Mouse (Mus musculus) hindbrain, postnatal 0 days (tissue): ENCODE results near the gene Aggf1. TPM values are rescaled to one million over a fixed set of nuclear protein-coding genes. Genes with fewer than 3 reads are reported as not detected.
"Not testable (repeated sequence)": the region's sequence is repeated elsewhere in the genome, so short reads cannot be mapped to it uniquely, and the experiment has no call there.

Source experiments
- ATAC-seq: fragments of 200-750 bp; cut with Nextera tagmentation; 2 replicates; pipeline ENCODE4 v1.8.0; 2017; ENCODE audit warnings: mild to moderate bottlenecking, moderate TSS enrichment, moderate library complexity
- DNase-seq: peaks from one replicate; pipeline ENCODE4 v3.0.0-alpha.2; 2015; ENCODE audit warnings: low spot score
- H3K27ac ChIP-seq: fragments of 300-500 bp; sonication (generic); 2 replicates; pipeline ENCODE4 v1.5.1; 2014; ENCODE audit warnings: mild to moderate bottlenecking
- H3K27me3 ChIP-seq: fragments of 300-500 bp; sonication (generic); 2 replicates; pipeline ENCODE4 v1.6.1; 2014; ENCODE audit warnings: low read length, mixed read lengths; ENCODE audit not compliant: insufficient read depth
- H3K36me3 ChIP-seq: fragments of 300-500 bp; sonication (generic); 2 replicates; pipeline ENCODE4 v1.6.1; 2014; ENCODE audit warnings: low read length, mixed read lengths; ENCODE audit not compliant: insufficient read depth
- H3K4me1 ChIP-seq: fragments of 300-500 bp; sonication (generic); 2 replicates; pipeline ENCODE4 v1.6.1; 2014; ENCODE audit warnings: antibody characterized with exemption, low read length, mixed read lengths; ENCODE audit not compliant: insufficient read depth
- H3K4me2 ChIP-seq: fragments of 300-500 bp; sonication (generic); 2 replicates; pipeline ENCODE4 v1.6.1; 2014; ENCODE audit warnings: low read depth, mild to moderate bottlenecking, low read length, moderate library complexity, mixed read lengths
- H3K4me3 ChIP-seq: fragments of 300-500 bp; sonication (generic); 2 replicates; pipeline ENCODE4 v1.5.1; 2014; ENCODE audit warnings: low read length
- H3K9ac ChIP-seq: fragments of 300-500 bp; sonication (generic); replicated peaks from 2 replicates; pipeline ENCODE4 v1.6.1; 2014; ENCODE audit warnings: mild to moderate bottlenecking, low read length, moderate library complexity, mixed read lengths
- H3K9me3 ChIP-seq: fragments of 300-500 bp; sonication (generic); 2 replicates; pipeline ENCODE4 v1.6.1; 2016; ENCODE audit warnings: low read length, mixed read lengths
- CTCF ChIP-seq: IDR thresholded peaks from 2 replicates; pipeline ENCODE4 v1.5.1; 2016; ENCODE audit warnings: antibody characterized with exemption, control low read depth, low read depth
- WGBS: fragments of 180-500 bp; shearing (Covaris S2); extraction: QIAGEN DNeasy Blood & Tissue Kit; methylation state at CpG from one replicate; pipeline ENCODE4 v1.1.7; 2014; 5-methylcytosine and 5-hydroxymethylcytosine counted together
- polyA plus RNA-seq: library from polyadenylated mRNA; unstranded; fragments of >200 nt; fragmentation: Nextera tagmentation; extraction: Ambion mirVana; gene quantifications from 2 replicates; pipeline ENCODE4 v1.2.1, GENCODE M21; 2015
- total RNA-seq: library from RNA; depleted of rRNA; stranded (reverse); fragments of >200 nt; gene quantifications from 2 replicates; pipeline ENCODE4 v1.2.3, GENCODE M21; 2014

Gene Aggf1
- total and polyA plus RNA-seq, 2 experiments from 2014 or later: 23.7 to 29.1 TPM

- no peaks in the 10 kb centered on the region for H3K9me3 ChIP-seq
- TF ChIP-seq CTCF: peak; percentile 84
- WGBS: 30% methylated on average over 24 of the region's 24 CpGs
- no peaks in the 10 kb centered on the region for H3K36me3 ChIP-seq
- DNase-seq (peak; percentile 92), ATAC-seq (peak; percentile 80)
- H3K27ac ChIP-seq: no peak overlapping the region
- H3K4me3 ChIP-seq: no peak overlapping the region
- no peaks in the 10 kb centered on the region for H3K4me1 ChIP-seq
- H3K27me3 ChIP-seq: no peaks in the 10 kb centered on the region
- H3K9ac ChIP-seq: no peak overlapping the region
- H3K4me2 ChIP-seq: no peak overlapping the region
These were observed 15.0 kb upstream of the Aggf1 start for GRCm38 (mm10) chr13:95389866-95390865.

GRCm38 (mm10) chr13:95388226-95388625 is 13.1 kb upstream of the Aggf1 start:
- no peak for TF ChIP-seq CTCF
- no peak for ATAC-seq
- no peak for DNase-seq
- no peak overlapping the region for H3K9ac ChIP-seq
- H3K9me3 ChIP-seq: no peaks in the 10 kb centered on the region
- H3K4me2 ChIP-seq: no peak overlapping the region
- WGBS: 81% methylated on average over 5 of the region's 5 CpGs
- no peaks in the 10 kb centered on the region for H3K36me3 ChIP-seq
- no peaks in the 10 kb centered on the region for H3K27me3 ChIP-seq
- H3K4me1 ChIP-seq: no peaks in the 10 kb centered on the region
- no peak overlapping the region for H3K4me3 ChIP-seq
- H3K27ac ChIP-seq: no peak overlapping the region

GRCm38 (mm10) chr13:95382418-95382817 is 7.3 kb upstream of the Aggf1 start:
- H3K36me3 ChIP-seq: no peaks in the 10 kb centered on the region
- H3K4me3 ChIP-seq: no peak overlapping the region
- H3K27ac ChIP-seq: no peak overlapping the region
- no peaks in the 10 kb centered on the region for H3K4me1 ChIP-seq
- H3K9ac ChIP-seq: no peak overlapping the region
- H3K9me3 ChIP-seq: no peaks in the 10 kb centered on the region
- 88% methylated on average over 5 of the region's 5 CpGs for WGBS
- DNase-seq: no peak
- ATAC-seq: no peak
- H3K4me2 ChIP-seq: no peak overlapping the region
- no peaks in the 10 kb centered on the region for H3K27me3 ChIP-seq
- TF ChIP-seq CTCF: no peak

- WGBS: 86% methylated on average over 3 of the region's 3 CpGs
- H3K4me3 ChIP-seq: no peak overlapping the region
- no peak for TF ChIP-seq CTCF
- H3K9me3 ChIP-seq: no peaks in the 10 kb centered on the region
- no peak for ATAC-seq
- H3K4me2 ChIP-seq: no peak overlapping the region
- peaks cover 6% of the 10 kb centered on the region for H3K4me1 ChIP-seq
- no peaks in the 10 kb centered on the region for H3K27me3 ChIP-seq
- no peaks in the 10 kb centered on the region for H3K36me3 ChIP-seq
- DNase-seq: no peak
- no peak overlapping the region for H3K9ac ChIP-seq
- no peak overlapping the region for H3K27ac ChIP-seq
These were observed 3.5 kb upstream of the Aggf1 start for GRCm38 (mm10) chr13:95378696-95379095.

- WGBS: 97% methylated on average over 11 of the region's 11 CpGs
- H3K4me2 ChIP-seq, ATAC-seq, H3K27me3 ChIP-seq, H3K36me3 ChIP-seq, H3K4me3 ChIP-seq, H3K9ac ChIP-seq, H3K27ac ChIP-seq, H3K9me3 ChIP-seq, DNase-seq: not testable (repeated sequence)
- H3K4me1 ChIP-seq: peaks cover 10% of the 10 kb centered on the region
These were observed 1.6 kb upstream of the Aggf1 start for GRCm38 (mm10) chr13:95376689-95377289.

- Histone ChIP-seq H3K4me1 (peaks cover 10% of the 10 kb centered on the region), H3K9me3 (no peaks in the 10 kb centered on the region), H3K27ac (peak overlapping the region; percentile 88), H3K4me2 (peak overlapping the region; percentile 81), H3K27me3 (no peaks in the 10 kb centered on the region), H3K4me3 (peak overlapping the region; percentile 99), H3K9ac (peak overlapping the region; percentile 93; the same call in 1 of the 2 replicates), H3K36me3 (0 out of 2 replicates have a peak, but pooled peaks cover 2% of the 10 kb centered on the region)
- WGBS: 27% methylated on average over 6 of the region's 6 CpGs
- DNase-seq (no peak), ATAC-seq (peak; percentile 44)
- no peak for TF ChIP-seq CTCF
These were observed 382 bp upstream of the Aggf1 start for GRCm38 (mm10) chr13:95375554-95375914.
